Mouse (Mus musculus): ENCODE data around the gene Arhgap25. TPM values are rescaled to one million over a fixed set of nuclear protein-coding genes. Genes with fewer than 3 reads are reported as not detected.

Arhgap25 gene
- total and polyA plus RNA-seq, 3 experiments, result 3.4 to 5.2 TPM; not detected in 1

- H3K79me2 ChIP-seq (ENCODE audit: control insufficient read depth, insufficient read depth, low read length, poor library complexity), result no peaks in the 10 kb centered on the region
- H3K4me3 ChIP-seq (ENCODE audit: control insufficient read depth in 1 of 2, insufficient read depth in 1 of 2, low read depth in 2 of 2, low read length in 2 of 2), result no peak overlapping the region
- TF ChIP-seq MAX (IDR thresholded peaks at IDR 0.05; ENCODE audit: low read length), result no peak
Observed at GRCm38 (mm10) chr6:87455507-87455906, 77.6 kb downstream of the Arhgap25 start.

GRCm38 (mm10) chr6:87451771-87452170, 81.3 kb downstream of the Arhgap25 start:
- Histone ChIP-seq H3K9ac (ENCODE audit: control insufficient read depth, low read depth, low read length, poor library complexity, severe bottlenecking) (no peak overlapping the region), H3K27me3 (ENCODE audit: control insufficient read depth in 1 of 2, insufficient read depth in 2 of 2, low read length in 2 of 2) (peaks cover 15 to 25% of the 10 kb centered on the region in 2 experiments), H3K4me1 (ENCODE audit: control insufficient read depth in 1 of 2, insufficient read depth in 2 of 2, low read length in 2 of 2) (no peaks in the 10 kb centered on the region), H3K4me3 (ENCODE audit: control insufficient read depth in 1 of 2, insufficient read depth in 1 of 2, low read depth in 2 of 2, low read length in 2 of 2) (no peak overlapping the region), H3K9me3 (replicated peaks; ENCODE audit: insufficient read depth, low read length) (no peaks in the 10 kb centered on the region), H3K27ac (ENCODE audit: control insufficient read depth, low read depth, low read length) (no peak overlapping the region), H3K36me3 (ENCODE audit: control insufficient read depth in 1 of 2, insufficient read depth in 2 of 2, low read length in 2 of 2) (no peaks in the 10 kb centered on the region), H3K79me2 (ENCODE audit: control insufficient read depth, insufficient read depth, low read length, poor library complexity) (no peaks in the 10 kb centered on the region)
- DNase-seq (ENCODE audit: low read depth, low spot score), result no peak
- no peak for TF ChIP-seq MAFK (IDR thresholded peaks at IDR 0.05; ENCODE audit: borderline replicate concordance, low read depth, low read length)
- no peak for TF ChIP-seq POLR2A (IDR thresholded peaks at IDR 0.05; ENCODE audit: control insufficient read depth in 1 of 2, insufficient read depth in 1 of 2, low read depth in 1 of 2, low read length in 2 of 2, poor library complexity in 1 of 2)

More at GRCm38 (mm10) chr6:87455507-87455906, 77.6 kb downstream of the Arhgap25 start:
- H3K9ac ChIP-seq (ENCODE audit: control insufficient read depth, low read depth, low read length, poor library complexity, severe bottlenecking), result no peak overlapping the region
- no peak for DNase-seq (ENCODE audit: low read depth, low spot score)
- H3K36me3 ChIP-seq (ENCODE audit: control insufficient read depth in 1 of 2, insufficient read depth in 2 of 2, low read length in 2 of 2), result no peaks in the 10 kb centered on the region
- peaks cover 2 to 13% of the 10 kb centered on the region in 2 experiments; a peak in 2 of 4 replicates for H3K27me3 ChIP-seq (ENCODE audit: control insufficient read depth in 1 of 2, insufficient read depth in 2 of 2, low read length in 2 of 2)
- no peaks in the 10 kb centered on the region for H3K9me3 ChIP-seq (replicated peaks; ENCODE audit: insufficient read depth, low read length)
- no peaks in the 10 kb centered on the region for H3K4me1 ChIP-seq (ENCODE audit: control insufficient read depth in 1 of 2, insufficient read depth in 2 of 2, low read length in 2 of 2)
- no peak overlapping the region for H3K27ac ChIP-seq (ENCODE audit: control insufficient read depth, low read depth, low read length)

GRCm38 (mm10) chr6:87451016-87451415, 82.0 kb downstream of the Arhgap25 start:
- DNase-seq (ENCODE audit: low read depth, low spot score), result peak; percentile 20
- Histone ChIP-seq H3K27me3 (ENCODE audit: control insufficient read depth in 1 of 2, insufficient read depth in 2 of 2, low read length in 2 of 2) (peaks cover 16 to 26% of the 10 kb centered on the region in 2 experiments), H3K4me1 (ENCODE audit: control insufficient read depth in 1 of 2, insufficient read depth in 2 of 2, low read length in 2 of 2) (no peaks in the 10 kb centered on the region), H3K36me3 (ENCODE audit: control insufficient read depth in 1 of 2, insufficient read depth in 2 of 2, low read length in 2 of 2) (no peaks in the 10 kb centered on the region), H3K27ac (ENCODE audit: control insufficient read depth, low read depth, low read length) (no peak overlapping the region), H3K4me3 (ENCODE audit: control insufficient read depth in 1 of 2, insufficient read depth in 1 of 2, low read depth in 2 of 2, low read length in 2 of 2) (no peak overlapping the region), H3K9me3 (replicated peaks; ENCODE audit: insufficient read depth, low read length) (no peaks in the 10 kb centered on the region), H3K79me2 (ENCODE audit: control insufficient read depth, insufficient read depth, low read length, poor library complexity) (no peaks in the 10 kb centered on the region), H3K9ac (ENCODE audit: control insufficient read depth, low read depth, low read length, poor library complexity, severe bottlenecking) (no peak overlapping the region)
- TF ChIP-seq TCF12 (IDR thresholded peaks at IDR 0.05; ENCODE audit: low read depth, low read length), result no peak
- TF ChIP-seq POLR2A (IDR thresholded peaks at IDR 0.05; ENCODE audit: control insufficient read depth in 1 of 2, insufficient read depth in 1 of 2, low read depth in 1 of 2, low read length in 2 of 2, poor library complexity in 1 of 2), result no peak
- TF ChIP-seq SMC3 (IDR thresholded peaks at IDR 0.05; ENCODE audit: low read depth, low read length), result peak; percentile 52
- no peak for TF ChIP-seq GABPA (IDR thresholded peaks at IDR 0.05; ENCODE audit: low read depth, low read length)
- TF ChIP-seq USF2 (IDR thresholded peaks at IDR 0.05; ENCODE audit: borderline replicate concordance in 1 of 2, insufficient read depth in 1 of 2, low read depth in 1 of 2, low read length in 2 of 2), result no peak
- no peak for TF ChIP-seq EP300 (IDR thresholded peaks at IDR 0.05; ENCODE audit: low read depth in 1 of 2, low read length in 2 of 2)
- no peak for TF ChIP-seq USF1 (IDR thresholded peaks at IDR 0.05; ENCODE audit: low read depth, low read length)
- no peak for TF ChIP-seq CHD1 (IDR thresholded peaks at IDR 0.05; ENCODE audit: low read depth, low read length)
- no peak for TF ChIP-seq BHLHE40 (IDR thresholded peaks at IDR 0.05; ENCODE audit: borderline replicate concordance, low read depth, low read length)
- no peak for TF ChIP-seq NELFE (IDR thresholded peaks at IDR 0.05; ENCODE audit: low read depth, low read length)
- TF ChIP-seq RCOR1 (IDR thresholded peaks at IDR 0.05; ENCODE audit: low read depth, low read length), result no peak
- no peak for TF ChIP-seq MAX (IDR thresholded peaks at IDR 0.05; ENCODE audit: low read length)
- no peak for TF ChIP-seq ETS1 (IDR thresholded peaks at IDR 0.05; ENCODE audit: low read depth, low read length)
- no peak for TF ChIP-seq KAT2A (conservative IDR thresholded peaks at IDR 0.05; ENCODE audit: low read depth, low read length)
- TF ChIP-seq CTCF (IDR thresholded peaks at IDR 0.05 in 2 of 3, conservative IDR thresholded peaks at IDR 0.05 in 1 of 3; ENCODE audit: control insufficient read depth in 1 of 3, insufficient read depth in 1 of 3, low read depth in 2 of 3, low read length in 3 of 3, poor library complexity in 1 of 3, severe bottlenecking in 1 of 3), result peak; percentile 48 to 71 (median 62)
- TF ChIP-seq ZC3H11A (IDR thresholded peaks at IDR 0.05; ENCODE audit: low read depth, low read length), result no peak
- peak; percentile 72 for TF ChIP-seq RAD21 (IDR thresholded peaks at IDR 0.05; ENCODE audit: low read depth, low read length)
- TF ChIP-seq TBP (IDR thresholded peaks at IDR 0.05; ENCODE audit: low read depth, low read length), result no peak
- no peak for TF ChIP-seq JUND (IDR thresholded peaks at IDR 0.05; ENCODE audit: low read depth, low read length)
- TF ChIP-seq POLR2AphosphoS5 (IDR thresholded peaks at IDR 0.05; ENCODE audit: borderline replicate concordance, low read depth, low read length), result no peak
- TF ChIP-seq GATA1 (IDR thresholded peaks at IDR 0.05; ENCODE audit: low read depth, low read length), result no peak
- no peak for TF ChIP-seq UBTF (IDR thresholded peaks at IDR 0.05; ENCODE audit: borderline replicate concordance, insufficient read depth, low read depth, low read length)
- TF ChIP-seq NRF1 (IDR thresholded peaks at IDR 0.05; ENCODE audit: insufficient read depth, low read depth, low read length, poor library complexity, severe bottlenecking), result no peak

Data from MEL (cell line).